Mouse (Mus musculus): Measurements from ENCODE around the gene Slc38a7.
A peak's percentile ranks its signal among the peaks of the same experiment; 100 is the strongest.
"Not testable (repeated sequence)": the region's sequence is repeated elsewhere in the genome, so short reads cannot be mapped to it uniquely, and the experiment has no call there.

The Slc38a7 gene

DNA sequence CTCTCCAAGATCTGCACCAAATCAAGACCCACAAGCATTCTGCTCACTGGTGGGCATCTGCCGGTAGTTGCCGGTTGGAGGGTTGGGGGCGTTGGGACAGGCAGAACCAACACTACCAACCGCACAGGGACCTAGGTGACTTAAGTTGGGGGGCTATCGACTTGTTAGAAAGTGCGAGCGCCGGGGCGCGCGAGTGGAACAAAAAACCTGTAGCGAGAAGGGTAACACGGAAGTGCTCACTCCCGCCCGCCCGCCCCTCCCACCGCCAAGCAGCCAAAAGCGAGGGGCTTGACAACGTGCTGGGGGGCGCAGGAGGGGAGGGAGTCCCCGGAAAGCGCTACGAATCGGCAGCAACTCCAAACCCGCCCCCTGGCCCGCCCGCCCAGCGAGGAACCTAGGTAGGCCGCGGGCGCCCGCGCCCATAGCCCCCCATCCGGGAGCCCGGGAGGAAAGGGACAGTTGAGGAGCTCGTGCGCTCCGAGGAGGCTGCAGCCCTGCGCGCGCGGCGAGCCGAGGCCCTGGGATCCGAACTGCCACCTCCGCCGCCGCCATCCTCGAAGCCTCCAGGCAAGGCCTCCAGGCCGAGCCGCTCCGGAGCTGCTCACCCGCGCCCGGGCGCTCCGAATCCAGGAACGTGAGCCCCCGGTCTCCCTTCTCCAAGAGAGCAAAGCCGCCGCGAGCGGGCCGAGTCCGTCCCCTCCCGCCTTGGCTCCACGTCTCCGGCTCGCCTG lies 46.7 kb downstream of the Slc38a7 start:
- peak; percentile 90 for DNase-seq

DNA sequence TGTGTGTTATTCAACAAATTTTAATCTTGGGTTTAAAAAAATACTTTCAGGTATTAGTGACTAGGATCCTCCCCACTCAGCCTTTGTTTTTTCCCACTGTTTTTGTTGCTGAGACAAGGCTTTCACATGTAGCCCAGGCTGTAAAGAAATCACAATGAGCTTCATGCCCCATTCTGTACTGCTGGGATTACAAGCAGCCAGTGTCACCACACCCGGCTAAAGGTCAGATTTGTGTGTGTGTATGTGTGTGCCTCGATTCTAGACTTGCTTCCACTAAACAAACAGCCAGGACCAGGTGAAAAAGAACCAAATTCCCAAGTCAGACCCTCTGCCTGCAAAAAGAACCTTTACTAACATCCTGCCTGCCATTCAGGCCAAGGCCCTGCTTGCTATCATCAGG lies 47.9 kb downstream of the Slc38a7 start:
- DNase-seq, result no peak

DNA sequence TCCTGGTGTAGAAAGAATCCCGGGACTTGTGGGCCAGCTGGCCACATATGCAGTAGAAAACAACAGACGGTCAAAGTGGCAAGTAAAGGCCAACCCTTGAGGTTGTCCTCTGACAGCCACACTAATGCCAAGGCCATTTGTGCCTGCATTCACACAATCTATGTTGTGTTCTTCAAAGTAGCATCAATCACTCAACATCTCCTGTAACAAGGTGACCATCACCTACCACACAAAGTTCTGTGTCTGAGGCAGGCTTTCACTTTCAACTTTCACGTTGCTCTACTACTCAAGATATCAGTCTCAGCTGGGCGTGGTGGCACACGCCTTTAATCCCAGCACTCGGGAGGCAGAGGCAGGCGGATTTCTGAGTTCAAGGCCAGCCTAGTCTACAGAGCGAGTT lies 51.1 kb downstream of the Slc38a7 start:
- peak; percentile 76 for DNase-seq

DNA sequence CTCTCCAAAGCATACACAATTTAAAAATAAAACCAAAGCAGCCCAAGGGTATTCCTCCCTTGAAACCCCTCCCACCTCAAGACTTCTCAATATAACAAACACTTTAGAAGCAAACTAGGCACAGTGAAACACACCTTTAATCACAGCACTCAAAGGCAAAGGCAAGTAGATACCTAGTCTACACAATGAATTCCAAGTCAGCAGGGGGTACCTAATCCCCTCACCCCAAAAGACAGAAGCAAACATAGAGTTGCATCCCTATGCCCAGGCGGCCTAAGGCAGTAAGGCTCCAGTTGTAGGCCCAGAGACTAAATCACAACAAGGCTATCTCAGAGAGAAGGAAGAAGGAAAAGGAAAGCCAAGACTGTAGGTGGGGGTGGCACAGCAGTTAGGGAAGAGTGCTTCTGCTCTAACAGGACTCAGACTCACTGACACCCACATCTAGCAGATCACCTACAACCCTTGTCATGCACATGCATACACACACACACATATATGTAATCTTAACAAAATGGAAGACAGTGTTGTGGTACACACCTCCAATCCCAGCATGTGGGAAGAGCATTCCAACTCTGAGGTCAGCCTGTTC lies 51.8 kb downstream of the Slc38a7 start:
- DNase-seq, result peak; percentile 61

DNA sequence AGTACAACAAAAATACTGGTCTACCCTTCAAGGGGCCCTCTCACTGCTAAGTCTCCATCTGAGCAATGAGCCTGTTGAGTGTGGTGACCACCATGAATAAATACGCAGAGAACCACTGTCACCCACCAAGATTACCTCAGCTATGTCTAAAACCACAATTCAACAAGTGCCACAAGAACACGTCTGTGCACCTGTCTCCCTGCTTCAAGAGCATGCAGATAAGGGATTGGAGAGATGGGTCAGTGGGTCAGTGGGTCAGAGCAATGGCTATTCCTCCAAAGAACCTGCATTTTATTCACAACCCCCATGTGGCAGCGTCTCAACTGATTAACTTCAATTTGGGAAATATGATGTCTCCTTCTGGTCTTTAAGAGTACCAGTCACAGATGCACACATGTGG lies 53.0 kb downstream of the Slc38a7 start:
- DNase-seq, result peak; percentile 70

DNA sequence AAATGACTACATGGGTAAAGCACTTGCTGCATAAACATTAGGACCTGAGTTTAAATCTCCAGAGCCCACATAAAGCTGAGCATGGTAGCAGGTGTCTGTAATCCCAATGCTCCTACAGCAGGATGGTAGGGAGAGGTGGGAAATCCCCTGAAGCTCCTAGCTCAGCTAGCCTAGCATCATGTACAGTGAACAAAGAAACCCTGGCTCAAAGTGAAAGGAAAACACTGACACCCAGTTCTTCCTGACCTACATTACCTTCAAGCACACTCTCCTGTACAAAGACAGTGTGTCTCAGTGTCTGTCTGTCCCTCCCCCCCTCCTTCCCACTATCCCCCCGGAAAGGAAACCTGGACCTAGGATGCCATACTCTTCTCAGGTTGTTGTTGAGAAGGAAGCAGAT lies 53.4 kb downstream of the Slc38a7 start:
- peak; percentile 78 for DNase-seq

DNA sequence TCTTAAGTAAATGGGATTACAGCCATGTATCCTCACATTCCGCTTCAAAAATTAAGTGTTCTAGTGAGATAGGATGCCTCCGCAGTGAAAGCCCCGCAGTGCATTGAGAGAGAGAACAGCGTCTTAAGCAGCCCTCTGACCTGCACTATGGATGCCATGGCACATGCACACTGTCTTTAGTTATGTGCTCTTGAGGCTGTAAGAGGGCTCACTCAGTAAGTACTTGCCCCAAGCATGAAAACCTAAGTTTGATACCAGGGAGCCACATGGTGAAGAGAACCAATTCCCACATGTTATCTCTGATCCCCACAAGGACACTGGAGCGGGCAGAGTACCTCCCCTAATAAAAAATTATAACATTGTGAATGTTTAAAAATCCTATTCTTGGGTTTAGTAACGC lies 54.2 kb downstream of the Slc38a7 start:
- peak; percentile 21 for DNase-seq

DNA sequence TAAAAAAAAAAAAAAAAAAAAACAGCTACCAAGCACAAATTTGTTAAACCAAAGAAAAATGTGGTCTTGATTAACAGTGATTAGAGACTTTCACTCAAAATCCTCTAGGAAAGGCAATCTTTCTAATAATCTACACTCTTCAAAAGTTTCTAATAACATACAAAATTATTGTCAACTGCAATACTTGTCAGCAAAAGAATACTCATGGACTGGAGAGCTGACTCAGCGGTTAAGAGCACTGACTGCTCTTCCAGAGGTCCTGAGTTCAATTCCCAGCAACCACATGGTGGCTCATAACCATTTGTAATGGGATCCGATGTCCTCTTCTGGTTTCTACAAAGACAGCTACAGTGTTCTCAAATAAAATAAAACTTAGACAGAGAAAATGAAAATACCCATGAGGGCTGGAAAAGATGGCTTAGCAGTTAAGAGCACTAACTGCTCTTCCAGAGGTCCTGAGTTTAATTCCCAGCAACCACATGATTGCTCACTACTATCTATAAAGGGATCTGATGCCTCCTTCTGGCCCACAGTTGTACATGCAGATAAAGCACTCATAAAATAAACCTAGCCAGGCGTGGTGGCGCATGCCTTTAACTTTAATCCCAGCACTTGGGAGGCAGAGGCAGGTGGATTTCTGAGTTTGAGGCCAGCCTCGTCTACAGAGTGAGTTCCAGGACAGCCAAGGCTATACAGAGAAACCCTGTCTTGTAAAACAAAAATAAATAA lies 57.8 kb downstream of the Slc38a7 start:
- DNase-seq, result not testable (repeated sequence)
